Mouse (Mus musculus) megakaryocyte, embryonic 14.5 days (primary cell): ENCODE measurements at regions not wholly inside any gene's neighbourhood (a gene's known extent, or its start where the extent isn't known, plus 50 kb on each side); places are given as distances from the start of the nearest gene placed in this dataset.

ENCODE experiments used
- FLI1 ChIP-seq: IDR thresholded peaks from 2 replicates; pipeline ENCODE4 v1.6.1; 2012; ENCODE audit warnings: low read length, inconsistent platforms, mixed read lengths
- GATA1 ChIP-seq: IDR thresholded peaks from 3 replicates; pipeline ENCODE4 v1.6.1; 2012; ENCODE audit warnings: mixed read lengths, low read length, inconsistent platforms, borderline replicate concordance

DNA sequence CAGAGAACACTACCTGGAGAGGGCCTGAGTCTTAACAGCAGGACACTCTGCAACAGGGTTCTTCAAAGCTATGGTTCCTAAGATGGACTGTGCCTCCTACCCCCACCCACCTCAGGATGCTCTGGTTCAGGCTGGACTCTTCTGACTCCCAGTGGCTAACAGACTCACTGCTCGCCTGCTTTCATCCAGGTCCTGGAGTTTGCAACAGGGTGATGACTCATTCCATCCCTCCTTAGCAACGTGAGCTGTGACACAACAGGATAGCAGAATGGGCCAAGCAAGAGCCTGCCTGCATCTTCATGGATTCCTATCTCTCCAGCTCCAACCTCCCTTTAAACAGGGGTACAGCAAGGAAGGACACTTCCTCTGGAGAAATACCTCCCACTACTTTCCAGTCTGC, 135.4 kb upstream of the Irx3 start:
- TF ChIP-seq GATA1: no peak
- TF ChIP-seq FLI1: no peak
